Mouse (Mus musculus) mouse embryonic stem cell (cell line): ENCODE results near the gene Ubxn1.

ENCODE experiments used
- in situ Hi-C, 2 experiments: fragments of 300-500 bp; cut with MboI; formaldehyde crosslinking; loops; 1 replicate in 1 of 2; 3 replicates in 1 of 2; pipeline ENCODE4 v1.14.3; 2019 to 2020; ENCODE audit warnings: low sequenced_read_pairs in 2 of 2, low pct_unique_long_range_greater_than_20kb in 1 of 2, mixed read lengths in 1 of 2; ENCODE audit not compliant: unreplicated experiment in 1 of 2

Ubxn1 gene

DNA sequence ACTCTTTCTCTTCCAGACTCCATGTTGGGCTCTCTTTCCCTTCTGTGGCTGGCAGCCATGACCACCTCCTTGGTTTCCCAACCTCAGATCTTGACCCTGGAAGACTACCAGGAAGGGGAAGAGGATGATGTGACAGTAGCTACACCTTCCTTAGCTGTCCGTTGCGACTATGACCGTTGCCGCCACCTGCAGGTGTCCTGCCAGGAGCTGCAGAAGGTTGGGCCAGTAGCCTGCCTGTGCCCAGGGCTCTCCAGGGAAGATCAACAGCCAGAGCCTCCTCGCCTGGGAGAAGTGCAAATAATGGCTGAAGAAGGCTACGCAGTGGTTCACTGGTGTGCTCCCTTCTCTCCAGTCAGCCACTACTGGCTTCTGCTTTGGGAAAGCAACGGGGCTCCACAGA, 19.7 kb upstream of the Ubxn1 start:
- in situ Hi-C loops, result loop anchor here (5.0 to 25.0 kb wide), 2 partner anchors 261 to 986 kb away; partner anchors contain the start of gene Scgb2a2 (in 1 of the 2)

DNA sequence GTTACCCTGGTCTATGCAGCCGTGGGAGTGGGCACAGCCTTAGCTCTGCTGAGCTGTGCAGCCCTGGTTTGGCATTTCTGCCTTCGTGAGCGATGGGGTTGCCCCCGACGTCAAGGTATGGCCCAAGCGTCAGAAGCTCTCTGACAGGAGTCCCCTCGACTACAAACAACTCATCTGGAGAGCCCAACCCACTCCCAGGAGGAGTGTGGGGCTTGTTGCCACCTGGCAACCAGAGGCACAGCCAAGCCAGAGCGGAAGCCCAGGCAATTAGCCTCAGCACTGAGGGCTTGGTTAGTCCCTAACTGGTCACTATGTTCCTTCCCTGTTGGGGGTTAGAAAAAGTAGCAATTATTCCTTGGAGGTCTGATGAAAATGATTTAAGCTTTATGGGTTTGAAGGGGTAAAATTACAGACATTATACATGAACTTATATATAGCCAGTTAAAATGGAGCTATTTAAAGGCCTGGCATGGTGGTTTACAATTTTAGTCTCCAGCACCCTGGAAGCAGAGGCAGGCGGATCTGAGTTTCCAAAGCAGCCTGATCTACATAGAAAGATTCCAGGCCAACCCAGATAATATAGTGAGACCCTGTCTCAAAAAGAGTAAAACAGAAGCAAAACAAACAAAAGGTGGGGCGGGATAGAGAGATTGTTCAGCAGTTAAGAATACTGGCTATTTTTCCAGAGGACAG, 18.9 kb upstream of the Ubxn1 start:
- in situ Hi-C loops, result loop anchor here (5.0 to 25.0 kb wide), 2 partner anchors 260 to 985 kb away; partner anchors contain the start of gene Scgb2a2 (in 1 of the 2)

DNA sequence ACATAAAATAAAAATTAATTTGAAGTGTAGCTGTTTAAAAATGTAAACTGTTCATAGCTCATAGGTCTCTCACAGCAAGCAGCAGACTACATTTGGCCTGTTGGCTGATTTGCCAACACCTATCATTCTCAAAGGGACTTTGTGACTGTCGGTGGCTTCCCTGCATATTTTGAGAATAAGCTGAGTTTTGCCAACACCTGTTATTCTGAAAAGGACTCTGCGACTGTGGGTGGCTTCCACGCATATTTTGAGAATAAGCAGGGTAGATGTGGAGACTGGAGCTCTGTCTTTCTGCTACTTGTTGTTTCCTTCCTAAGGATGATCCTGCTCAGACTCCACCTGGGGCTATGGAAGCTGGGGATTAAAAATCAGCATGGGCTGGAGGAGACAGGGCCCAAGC, 18.2 kb upstream of the Ubxn1 start:
- in situ Hi-C loops, result loop anchor here (5.0 to 25.0 kb wide), 2 partner anchors 259 to 984 kb away; partner anchors contain the start of gene Scgb2a2 (in 1 of the 2)

DNA sequence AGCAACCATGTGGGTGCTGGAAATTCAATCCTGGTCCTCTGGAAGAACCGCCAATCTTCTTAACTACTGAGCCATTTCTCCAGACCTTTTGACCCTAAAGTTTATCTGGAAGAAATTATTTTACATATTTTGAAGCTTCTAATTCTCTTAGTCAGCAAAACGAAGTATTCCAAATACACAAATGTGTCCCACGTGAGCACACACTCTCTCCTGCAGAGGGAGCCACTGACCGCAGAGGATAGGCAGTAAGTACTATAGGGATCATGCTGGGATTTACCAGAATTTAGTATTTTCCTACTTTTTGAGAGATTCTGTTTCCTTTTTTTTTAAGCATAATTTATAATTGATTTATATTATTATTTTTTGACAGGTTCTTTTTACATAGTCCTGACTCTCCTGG, 13.6 kb upstream of the Ubxn1 start:
- in situ Hi-C loops, result loop anchor here in 1 of 2 experiments (5.0 to 25.0 kb wide), 2 partner anchors 260 to 980 kb away; partner anchors contain the start of gene Scgb2a2

DNA sequence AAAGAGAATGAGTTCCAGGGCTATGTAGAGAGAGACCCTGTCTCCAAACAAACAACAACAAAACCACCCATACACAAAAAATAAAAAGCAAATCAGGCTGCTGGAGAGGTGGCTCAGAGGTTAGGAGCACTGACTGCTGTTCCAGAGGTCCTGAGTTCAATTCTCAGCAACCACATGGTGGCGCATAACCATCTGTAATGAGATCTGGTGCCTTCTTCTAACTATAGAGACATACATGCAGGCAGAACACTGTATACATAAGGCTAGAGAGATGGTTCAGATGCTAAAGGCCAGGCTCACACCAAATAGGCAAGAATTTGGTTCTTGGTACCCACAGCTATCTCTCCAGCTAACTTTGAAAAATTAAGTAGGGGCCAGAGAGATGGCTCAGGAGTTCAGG, 12.3 kb upstream of the Ubxn1 start:
- in situ Hi-C loops, result loop anchor here in 1 of 2 experiments (5.0 to 25.0 kb wide), 2 partner anchors 258 to 978 kb away; partner anchors contain the start of gene Scgb2a2

DNA sequence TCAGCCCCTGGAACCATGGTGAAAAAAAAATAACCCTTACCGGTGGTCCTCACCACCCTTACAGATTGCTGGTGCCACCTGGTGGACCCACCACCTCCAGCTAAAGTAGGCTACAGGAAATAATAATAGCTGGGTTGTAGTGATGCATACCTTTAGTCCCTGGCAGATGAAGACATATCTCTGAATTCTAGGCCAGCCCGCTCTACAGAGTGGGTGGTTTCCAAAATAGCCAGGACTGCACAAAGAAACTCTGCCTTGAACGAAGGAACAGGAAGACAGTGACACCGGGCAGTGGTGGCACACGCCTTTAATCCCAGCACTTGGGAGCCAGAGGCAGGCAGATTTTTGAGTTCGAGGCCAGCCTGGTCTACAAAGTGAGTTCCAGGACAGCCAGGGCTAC, 7.0 kb upstream of the Ubxn1 start:
- in situ Hi-C loops, result loop anchor here in 1 of 2 experiments (25.0 kb wide), 1 partner anchor 973 kb away; the partner anchor contains the start of gene Scgb2a2

DNA sequence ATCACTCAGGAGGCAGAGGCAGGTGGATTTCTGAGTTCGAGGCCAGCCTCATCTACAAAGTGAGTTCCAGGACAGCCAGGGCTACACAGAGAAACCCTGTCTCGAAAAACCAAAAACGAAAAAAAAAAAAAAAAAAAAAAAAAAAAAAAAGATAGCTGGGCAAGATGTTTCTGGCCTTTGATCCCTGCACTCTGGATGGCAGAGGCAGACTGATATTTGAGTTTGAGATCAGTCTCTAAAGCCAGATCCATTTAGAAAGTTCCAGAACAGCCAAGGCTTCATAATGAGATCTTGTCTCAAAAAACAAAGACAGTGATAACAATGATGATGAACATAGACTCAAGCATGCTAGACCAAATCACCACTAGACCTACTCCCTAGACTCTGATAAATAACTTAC, 915 bp upstream of the Ubxn1 start:
- in situ Hi-C loops, result loop anchor here in 1 of 2 experiments (25.0 kb wide), 1 partner anchor 967 kb away; the partner anchor contains the start of gene Scgb2a2

DNA sequence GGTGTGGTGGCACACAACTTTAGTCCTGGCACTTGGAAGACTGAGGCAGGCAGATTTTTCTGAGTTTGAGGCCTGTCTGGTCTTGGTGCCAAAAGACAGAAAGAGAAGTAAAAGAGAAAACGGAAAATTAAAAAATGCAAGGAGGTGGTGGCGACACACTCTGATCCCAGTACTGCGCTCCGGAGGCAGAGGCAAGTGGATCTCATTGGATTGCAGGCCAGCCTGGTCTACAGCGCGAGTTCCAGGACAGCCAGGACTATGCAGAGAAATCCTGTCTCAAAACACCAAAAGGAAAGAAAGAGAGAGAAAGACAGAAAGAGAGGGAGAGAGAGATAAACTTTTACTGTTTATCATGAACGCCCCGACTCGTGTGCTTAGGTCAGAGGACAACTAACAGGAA, 458 bp upstream of the Ubxn1 start:
- in situ Hi-C loops, result loop anchor here in 1 of 2 experiments (25.0 kb wide), 1 partner anchor 966 kb away; the partner anchor contains the start of gene Scgb2a2

DNA sequence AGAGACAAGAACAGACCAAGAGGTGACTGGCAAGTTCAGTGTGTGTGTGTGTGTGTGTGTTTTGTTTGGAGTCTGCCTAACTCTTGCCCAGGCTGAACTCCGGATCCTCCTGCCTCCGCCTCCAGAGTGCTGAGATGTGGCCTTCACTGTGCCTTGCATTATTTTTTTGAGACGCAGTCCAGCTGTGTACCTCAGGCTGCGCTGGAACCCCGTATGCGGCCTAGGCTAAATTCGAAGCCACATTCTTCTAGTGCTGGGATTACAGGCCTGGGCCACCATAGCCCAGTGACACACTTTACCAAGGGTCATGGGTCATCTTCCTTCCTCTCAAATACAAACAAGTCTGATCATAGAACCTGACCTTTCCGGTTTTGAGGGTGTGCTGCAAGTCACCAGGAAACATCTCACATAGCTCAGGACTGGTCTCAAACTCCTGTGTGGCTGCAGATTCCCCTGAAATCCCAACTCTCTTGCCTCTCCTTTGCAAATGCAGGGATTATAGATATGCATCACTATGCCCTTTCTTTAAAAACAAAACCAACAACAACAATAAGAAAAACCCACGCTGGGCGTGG, 1.1 kb downstream of the Ubxn1 start:
- in situ Hi-C loops, result loop anchor here in 1 of 2 experiments (25.0 kb wide), 1 partner anchor 965 kb away; the partner anchor contains the start of gene Scgb2a2

DNA sequence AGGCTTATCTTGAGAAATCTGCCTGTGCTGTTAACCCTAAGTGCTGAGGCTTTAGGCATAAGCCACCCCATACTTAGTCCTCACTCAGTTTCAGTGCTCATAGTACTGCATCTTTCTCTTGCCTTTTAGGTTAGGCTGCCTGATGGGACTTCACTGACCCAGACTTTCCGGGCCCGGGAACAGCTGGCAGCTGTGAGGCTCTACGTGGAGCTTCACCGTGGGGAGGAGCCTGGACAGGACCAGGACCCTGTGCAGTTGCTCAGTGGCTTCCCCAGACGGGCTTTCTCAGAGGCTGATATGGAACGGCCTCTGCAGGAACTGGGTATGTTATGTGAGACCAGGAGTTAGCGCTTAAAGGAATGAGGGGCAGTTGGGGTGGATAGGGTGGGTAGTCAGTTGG, 3.7 kb downstream of the Ubxn1 start:
- in situ Hi-C loops, result no loop called here

DNA sequence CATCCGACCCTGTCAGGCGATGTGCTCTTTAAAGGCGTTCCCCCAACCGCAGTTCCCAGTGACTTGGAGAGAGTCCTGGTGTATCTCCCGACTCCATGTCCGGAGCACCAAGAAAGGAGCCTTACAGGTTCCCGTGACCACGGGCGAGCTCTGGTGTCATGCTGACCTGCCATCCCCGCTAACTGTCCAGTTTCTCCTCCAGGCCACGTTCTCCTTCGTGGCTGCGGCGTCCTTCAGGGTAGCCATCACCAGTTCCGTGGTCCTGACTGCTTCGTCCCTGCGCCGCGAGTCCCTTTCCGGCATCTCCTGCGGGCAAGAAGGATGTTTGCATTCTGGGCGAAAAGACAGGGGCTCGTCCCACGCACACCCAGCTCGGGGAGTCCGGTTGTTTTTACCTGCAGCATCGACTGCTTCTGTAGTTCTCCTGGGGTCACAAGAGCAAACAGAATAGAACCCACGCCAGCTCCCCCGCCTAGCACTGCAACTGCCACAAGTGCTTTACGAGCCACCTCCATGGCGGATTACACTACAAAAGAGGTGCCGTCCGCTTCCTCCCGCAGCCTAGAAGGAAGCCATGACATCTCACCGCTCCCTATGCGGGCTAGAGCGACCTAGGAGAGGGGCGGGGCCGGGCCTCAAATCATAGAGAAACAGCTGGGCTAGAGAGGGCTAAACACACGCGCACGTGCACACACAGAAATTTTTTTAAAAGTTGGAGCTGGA, 9.2 kb downstream of the Ubxn1 start, which contains the start of gene Uqcc3:
Gene Uqcc3, minus strand, starts transcription at position 613 of the 723 bp plus-strand sequence.
- in situ Hi-C loops, result no loop called here

DNA sequence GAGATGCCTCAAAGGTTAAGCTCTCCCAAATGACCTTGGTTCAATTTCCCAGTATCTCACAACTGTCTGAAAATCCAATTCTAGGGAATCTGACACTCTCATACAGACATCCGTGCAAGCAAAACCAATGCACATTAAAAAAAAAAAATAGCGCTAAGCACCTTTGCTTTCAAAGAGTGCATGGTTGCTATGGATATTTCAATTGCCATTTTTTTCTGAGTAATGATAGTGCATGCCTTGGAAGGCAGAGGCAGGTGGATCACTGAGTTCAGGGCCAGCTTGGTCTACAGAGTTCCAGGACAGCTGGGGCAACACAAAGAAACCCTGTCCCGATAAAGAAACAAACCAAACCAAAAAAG, 9.7 kb downstream of the Ubxn1 start:
- in situ Hi-C loops, result no loop called here

DNA sequence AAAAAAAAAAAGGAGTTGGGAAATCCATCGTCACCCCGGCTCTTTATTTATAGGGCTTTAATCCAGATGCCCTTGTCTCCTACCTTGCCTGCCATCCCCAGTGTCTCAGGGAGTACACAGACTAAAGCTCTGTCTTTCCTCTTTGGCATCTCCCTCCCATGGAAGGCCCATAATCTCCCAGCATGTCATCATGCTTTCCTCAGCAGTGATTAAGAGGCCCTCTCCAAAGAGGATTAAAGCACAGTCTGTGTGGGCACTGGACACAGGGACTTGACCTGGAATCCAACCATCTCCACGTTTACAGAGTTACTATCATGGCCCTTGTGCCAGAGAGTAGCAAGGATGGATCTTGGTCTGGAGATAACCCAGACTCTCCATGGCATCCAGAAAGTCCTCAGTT, 12.3 kb downstream of the Ubxn1 start, which contains the start of the genes Lbhd1 and Gm49403:
Gene Lbhd1, plus strand, starts transcription at position 117 of the 400 bp plus-strand sequence.
Gene Gm49403, plus strand, starts transcription at position 315 of the 400 bp plus-strand sequence.
- in situ Hi-C loops, result no loop called here

DNA sequence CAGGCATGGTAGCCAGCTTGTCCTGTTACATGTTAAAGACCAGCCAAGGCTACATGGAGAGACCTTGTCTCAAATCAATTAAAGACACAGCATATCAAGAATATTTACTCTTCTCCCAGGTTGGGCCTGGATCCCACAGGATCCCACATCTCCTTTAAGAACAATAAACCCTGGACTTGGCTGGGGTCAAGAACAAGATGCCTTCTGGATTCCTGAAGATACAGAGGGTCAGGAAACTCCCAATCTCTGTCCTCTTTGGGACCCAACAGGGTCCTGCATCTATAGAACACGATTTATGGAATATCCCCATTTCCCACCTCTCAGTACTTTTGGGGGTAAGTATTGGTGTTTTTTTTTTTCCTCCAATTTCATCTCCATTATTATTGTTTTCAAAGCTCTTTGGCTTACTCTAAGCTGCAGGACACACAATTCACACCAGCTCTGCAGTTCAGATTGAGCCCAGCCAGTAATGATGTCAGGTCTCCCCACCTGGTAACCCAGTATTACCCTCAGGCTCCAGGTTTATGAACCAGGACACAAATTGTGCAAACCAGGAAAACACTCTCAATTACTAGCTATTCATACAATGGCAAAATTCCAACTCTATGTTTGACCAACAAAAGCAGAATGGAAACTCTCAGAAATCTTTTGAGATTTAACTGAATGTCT, 15.8 kb downstream of the Ubxn1 start:
- in situ Hi-C loops, result no loop called here

DNA sequence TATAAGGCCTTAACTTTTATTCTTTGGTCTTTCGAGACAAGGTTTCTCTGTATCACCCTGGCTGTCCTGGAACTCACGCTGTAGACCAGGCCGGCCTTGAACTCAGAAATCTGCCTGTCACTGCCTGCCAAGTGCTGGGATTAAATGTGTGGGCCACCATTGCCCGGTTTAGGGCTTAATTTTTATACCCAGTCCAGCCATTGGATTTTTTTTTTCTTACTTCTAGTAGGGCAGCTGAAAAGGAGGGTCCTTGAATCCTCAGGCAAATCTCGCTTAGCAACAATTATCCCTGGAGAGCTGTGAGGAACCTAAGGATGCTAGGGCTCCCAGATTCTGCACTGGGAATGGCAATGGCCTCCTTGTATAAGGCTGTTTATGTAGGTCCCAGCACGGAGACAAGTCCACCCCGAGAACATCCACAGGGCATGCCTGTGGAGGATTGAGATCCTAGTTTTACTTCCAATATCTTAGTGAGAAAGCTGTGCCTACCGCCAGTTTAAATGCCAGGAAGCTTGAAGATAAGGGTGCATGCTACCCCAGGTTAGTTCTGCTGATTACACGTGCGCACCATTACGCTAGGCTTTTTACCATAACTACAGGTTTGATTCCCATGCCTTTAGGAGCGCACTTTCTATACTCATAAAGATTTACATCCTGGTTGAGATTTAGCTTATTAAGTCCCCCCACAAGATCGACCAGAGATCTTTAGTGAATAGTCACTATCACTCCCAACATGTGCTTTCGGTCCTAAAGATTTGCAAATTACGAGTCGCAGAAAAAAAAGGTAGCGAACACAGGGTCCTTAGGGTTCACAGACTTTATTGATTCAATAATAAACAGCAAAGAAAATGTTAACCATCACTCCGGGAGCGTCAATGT, 16.5 kb downstream of the Ubxn1 start:
- in situ Hi-C loops, result no loop called here

DNA sequence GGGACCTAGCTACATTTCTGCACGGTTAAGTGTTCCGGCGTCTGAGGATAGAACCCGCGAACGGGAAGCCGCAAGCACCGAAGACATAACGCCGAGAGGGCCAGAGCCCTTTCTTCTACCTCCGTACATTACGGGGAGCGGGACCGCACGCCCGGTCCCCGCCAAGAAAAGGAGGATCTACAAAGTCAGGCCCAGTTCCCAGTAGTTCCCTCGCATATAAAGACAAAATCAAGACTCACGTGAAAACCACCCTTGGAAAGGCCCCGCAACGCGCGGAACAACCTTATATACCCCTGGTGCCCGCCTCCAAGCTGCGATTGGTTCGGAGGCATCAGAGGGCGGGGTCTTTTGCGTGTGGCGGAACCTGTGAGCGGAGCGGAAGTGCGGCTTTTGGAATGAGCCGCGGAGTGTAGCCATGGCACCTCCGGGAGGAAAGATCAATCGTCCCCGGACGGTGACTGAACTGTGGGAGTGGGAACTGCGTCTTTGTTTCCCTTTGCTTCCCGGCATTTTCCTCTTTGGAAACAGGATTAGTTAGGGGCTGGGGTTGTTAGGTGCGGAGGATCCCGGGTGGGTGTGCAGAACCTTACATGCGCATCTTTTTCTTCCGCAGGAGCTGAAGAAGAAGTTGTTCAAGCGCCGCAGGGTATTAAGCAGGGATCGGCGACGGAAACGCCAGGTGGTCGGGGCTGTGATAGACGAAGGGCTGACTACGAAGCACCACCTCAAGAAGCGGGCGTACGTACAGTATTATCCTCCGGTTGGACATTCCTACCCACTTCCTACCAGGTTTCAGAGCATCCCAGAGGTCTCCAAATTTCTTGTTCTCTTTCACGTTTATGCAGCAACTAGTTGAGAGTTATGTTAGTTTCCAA, 17.5 kb downstream of the Ubxn1 start, which contains the start of the genes 1810009A15Rik and Gm49416:
Gene 1810009A15Rik, plus strand, starts transcription at position 343 of the 875 bp plus-strand sequence.
Gene Gm49416, plus strand, starts transcription at position 416 of the 875 bp plus-strand sequence.
- in situ Hi-C loops, result no loop called here
